Mouse (Mus musculus) forebrain, embryonic 15.5 days (tissue): ENCODE results near the gene Hspa2. TPM values are rescaled to one million over a fixed set of nuclear protein-coding genes. Genes with fewer than 3 reads are reported as not detected.
A peak's percentile ranks its signal among the peaks of the same experiment; 100 is the strongest.

Source experiments
- ATAC-seq: fragments of 200-750 bp; cut with Nextera tagmentation; replicated peaks from 2 replicates; pipeline ENCODE4 v1.8.0; 2017; ENCODE audit warnings: mild to moderate bottlenecking, moderate TSS enrichment, moderate library complexity
- H3K27ac ChIP-seq: fragments of 300-500 bp; sonication (generic); replicated peaks from 2 replicates; pipeline ENCODE4 v1.5.1; 2015; ENCODE audit warnings: mild to moderate bottlenecking, inconsistent platforms
- H3K27me3 ChIP-seq: fragments of 300-500 bp; sonication (generic); 2 replicates; pipeline ENCODE4 v1.6.1; 2015; ENCODE audit warnings: inconsistent platforms
- H3K36me3 ChIP-seq: fragments of 300-500 bp; sonication (generic); 2 replicates; pipeline ENCODE4 v1.6.1; 2015; ENCODE audit warnings: mild to moderate bottlenecking, inconsistent platforms
- H3K4me1 ChIP-seq: fragments of 300-500 bp; sonication (generic); 2 replicates; pipeline ENCODE4 v1.6.1; 2015; ENCODE audit warnings: inconsistent platforms
- H3K4me2 ChIP-seq: fragments of 300-500 bp; sonication (generic); replicated peaks from 2 replicates; pipeline ENCODE4 v1.6.1; 2015; ENCODE audit warnings: mild to moderate bottlenecking, inconsistent platforms
- H3K4me3 ChIP-seq: fragments of 300-500 bp; sonication (generic); 2 replicates; pipeline ENCODE4 v1.5.1; 2015; ENCODE audit warnings: mild to moderate bottlenecking, inconsistent platforms
- H3K9ac ChIP-seq: fragments of 300-500 bp; sonication (generic); replicated peaks from 2 replicates; pipeline ENCODE4 v1.6.1; 2015; ENCODE audit warnings: mild to moderate bottlenecking, inconsistent platforms
- H3K9me3 ChIP-seq: fragments of 300-500 bp; sonication (generic); 2 replicates; pipeline ENCODE4 v1.6.1; 2016; ENCODE audit warnings: inconsistent platforms
- WGBS: fragments of 180-500 bp; shearing (Covaris S2); methylation state at CpG from one replicate; pipeline ENCODE4 v1.1.7; 2015; ENCODE audit warnings: mixed read lengths; 5-methylcytosine and 5-hydroxymethylcytosine counted together
- polyA plus RNA-seq: library from polyadenylated mRNA; unstranded; fragments of >200 nt; fragmentation: Nextera tagmentation; extraction: Ambion mirVana; gene quantifications from 2 replicates; pipeline ENCODE4 v1.2.1, GENCODE M21; 2015

The Hspa2 gene
- polyA plus RNA-seq, 1 experiment from 2014 or later = 5.7 TPM

- WGBS = 57% methylated on average over 11 of the region's 11 CpGs
- ATAC-seq = no peak; the same call in 1 of the 2 replicates
- Histone ChIP-seq H3K4me1 (peaks cover 5% of the 10 kb centered on the region; the same call in 1 of the 2 replicates), H3K36me3 (peaks cover 18% of the 10 kb centered on the region), H3K4me3 (no peak overlapping the region), H3K9me3 (no peaks in the 10 kb centered on the region), H3K4me2 (no peak overlapping the region), H3K27ac (no peak overlapping the region), H3K27me3 (no peaks in the 10 kb centered on the region), H3K9ac (no peak overlapping the region)
These were observed 15.2 kb upstream of the Hspa2 start for GRCm38 (mm10) chr12:76388794-76389193.

DNA sequence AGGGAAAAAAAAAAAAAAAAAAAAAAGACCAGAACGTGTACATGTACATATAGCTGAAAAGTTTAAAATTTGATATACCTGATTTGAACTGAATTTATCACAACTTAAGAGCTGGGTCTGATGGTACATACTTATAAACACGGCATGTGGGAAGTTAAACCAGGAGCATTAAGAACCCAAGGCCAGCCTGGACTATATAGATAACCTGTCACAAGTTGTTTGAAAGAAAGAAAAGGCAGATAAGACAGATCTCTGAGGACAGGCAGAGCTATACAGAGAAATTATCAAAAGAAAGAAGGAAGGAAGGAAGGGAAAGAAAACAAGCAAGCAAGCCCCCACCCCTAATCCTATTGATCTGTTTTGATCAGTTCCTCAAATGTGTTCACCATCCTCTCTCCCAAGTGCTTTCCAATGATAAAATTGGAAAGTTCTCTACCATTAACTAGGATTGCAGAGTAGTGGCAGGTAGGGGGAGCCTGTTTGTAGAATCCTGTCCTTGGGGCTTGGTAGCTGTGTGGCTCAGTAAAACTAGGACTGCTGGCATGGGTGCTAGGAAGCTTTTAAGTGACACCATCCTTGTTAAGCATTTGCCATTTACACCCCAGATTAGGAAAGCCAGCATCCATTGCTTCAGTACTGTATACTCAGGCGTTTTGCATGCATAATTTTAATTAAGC, 12.2 kb upstream of the Hspa2 start:
- WGBS = 78% methylated on average over 3 of the region's 3 CpGs

DNA sequence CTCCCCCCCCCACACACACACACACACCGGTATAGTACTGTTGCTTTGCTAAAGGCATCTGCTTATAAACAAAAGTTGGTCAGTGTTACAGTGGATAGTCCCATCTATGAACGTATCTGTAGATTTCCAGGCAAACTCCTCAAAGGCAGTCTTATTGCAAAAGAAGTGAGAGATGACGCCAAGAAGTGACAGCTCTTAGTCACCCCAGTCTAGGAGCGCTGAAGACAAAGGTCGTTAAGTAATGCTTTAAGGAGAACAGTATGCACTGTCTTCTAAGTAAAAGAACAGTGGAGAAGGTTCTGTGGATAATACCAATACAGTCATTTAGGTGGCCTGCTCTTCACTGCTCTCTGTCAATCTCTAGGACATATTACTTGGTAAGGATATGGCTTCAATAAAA, 11.0 kb upstream of the Hspa2 start:
- Histone ChIP-seq H3K27ac (no peak overlapping the region), H3K9ac (no peak overlapping the region), H3K27me3 (no peaks in the 10 kb centered on the region), H3K4me2 (no peak overlapping the region), H3K9me3 (no peaks in the 10 kb centered on the region), H3K36me3 (no peaks in the 10 kb centered on the region), H3K4me1 (peaks cover 5% of the 10 kb centered on the region; the same call in 1 of the 2 replicates), H3K4me3 (no peak overlapping the region)
- ATAC-seq = no peak
- 78% methylated on average over 5 of the region's 5 CpGs for WGBS

More for the DNA sequence above, 12.2 kb upstream of the Hspa2 start:
- no peaks in the 10 kb centered on the region for H3K9me3 ChIP-seq
- H3K27ac ChIP-seq = no peak overlapping the region
- H3K4me2 ChIP-seq = no peak overlapping the region
- H3K36me3 ChIP-seq = peaks cover 3% of the 10 kb centered on the region; the same call in 1 of the 2 replicates
- H3K9ac ChIP-seq = no peak overlapping the region
- no peaks in the 10 kb centered on the region for H3K27me3 ChIP-seq
- ATAC-seq = no peak
- no peak overlapping the region for H3K4me3 ChIP-seq
- peaks cover 5% of the 10 kb centered on the region; the same call in 1 of the 2 replicates for H3K4me1 ChIP-seq

DNA sequence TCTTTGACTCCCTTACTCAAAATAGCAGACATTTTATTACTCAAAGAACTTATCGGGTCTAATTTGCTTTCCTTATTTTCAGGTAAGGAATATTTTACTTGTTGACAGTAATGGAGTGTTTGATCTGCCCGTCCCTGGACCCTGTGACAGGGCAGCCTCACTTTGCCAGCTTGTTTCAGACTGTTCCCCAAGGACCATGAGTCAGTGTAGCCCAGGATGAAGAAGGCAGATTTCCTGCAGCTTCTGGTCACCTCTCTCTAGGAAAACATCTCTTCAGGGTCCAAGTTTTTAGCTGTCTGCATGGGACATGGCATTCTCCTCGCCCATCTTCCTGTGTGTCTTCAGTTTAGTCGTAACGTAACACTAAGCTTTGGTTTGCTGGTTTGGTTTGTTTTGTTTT, 6.7 kb upstream of the Hspa2 start:
- Histone ChIP-seq H3K27me3 (peaks cover 3% of the 10 kb centered on the region; the same call in 1 of the 2 replicates), H3K9me3 (no peaks in the 10 kb centered on the region), H3K36me3 (no peaks in the 10 kb centered on the region), H3K27ac (no peak overlapping the region), H3K9ac (no peak overlapping the region), H3K4me2 (no peak overlapping the region), H3K4me1 (no peaks in the 10 kb centered on the region), H3K4me3 (no peak overlapping the region)
- ATAC-seq = no peak
- WGBS = 88% methylated on average over 5 of the region's 5 CpGs

DNA sequence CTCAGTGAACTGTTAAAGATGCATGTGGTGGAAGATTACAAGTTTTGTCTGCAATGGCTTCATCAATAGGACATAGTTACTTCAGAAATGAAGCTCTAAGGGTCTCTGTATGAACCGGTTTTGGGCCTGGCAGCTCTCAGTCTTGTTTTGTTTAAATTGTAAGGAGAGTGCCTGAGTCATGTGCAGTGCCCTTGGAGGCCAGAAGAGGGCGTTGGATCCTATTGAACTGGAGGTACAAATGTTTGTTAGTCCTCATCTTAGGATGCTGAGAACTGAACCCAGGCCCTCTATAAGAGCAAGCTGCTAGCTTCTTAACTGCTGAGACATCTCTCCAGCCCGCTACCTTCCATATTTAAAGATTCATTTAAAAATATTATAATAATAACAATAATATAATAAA, 2.3 kb upstream of the Hspa2 start:
- Histone ChIP-seq H3K27ac (no peak overlapping the region), H3K9ac (no peak overlapping the region), H3K36me3 (no peaks in the 10 kb centered on the region), H3K4me2 (no peak overlapping the region), H3K4me1 (peaks cover 27% of the 10 kb centered on the region), H3K4me3 (no peak overlapping the region), H3K27me3 (peaks cover 30% of the 10 kb centered on the region), H3K9me3 (no peaks in the 10 kb centered on the region)
- 56% methylated on average over 3 of the region's 3 CpGs for WGBS
- ATAC-seq = no peak

DNA sequence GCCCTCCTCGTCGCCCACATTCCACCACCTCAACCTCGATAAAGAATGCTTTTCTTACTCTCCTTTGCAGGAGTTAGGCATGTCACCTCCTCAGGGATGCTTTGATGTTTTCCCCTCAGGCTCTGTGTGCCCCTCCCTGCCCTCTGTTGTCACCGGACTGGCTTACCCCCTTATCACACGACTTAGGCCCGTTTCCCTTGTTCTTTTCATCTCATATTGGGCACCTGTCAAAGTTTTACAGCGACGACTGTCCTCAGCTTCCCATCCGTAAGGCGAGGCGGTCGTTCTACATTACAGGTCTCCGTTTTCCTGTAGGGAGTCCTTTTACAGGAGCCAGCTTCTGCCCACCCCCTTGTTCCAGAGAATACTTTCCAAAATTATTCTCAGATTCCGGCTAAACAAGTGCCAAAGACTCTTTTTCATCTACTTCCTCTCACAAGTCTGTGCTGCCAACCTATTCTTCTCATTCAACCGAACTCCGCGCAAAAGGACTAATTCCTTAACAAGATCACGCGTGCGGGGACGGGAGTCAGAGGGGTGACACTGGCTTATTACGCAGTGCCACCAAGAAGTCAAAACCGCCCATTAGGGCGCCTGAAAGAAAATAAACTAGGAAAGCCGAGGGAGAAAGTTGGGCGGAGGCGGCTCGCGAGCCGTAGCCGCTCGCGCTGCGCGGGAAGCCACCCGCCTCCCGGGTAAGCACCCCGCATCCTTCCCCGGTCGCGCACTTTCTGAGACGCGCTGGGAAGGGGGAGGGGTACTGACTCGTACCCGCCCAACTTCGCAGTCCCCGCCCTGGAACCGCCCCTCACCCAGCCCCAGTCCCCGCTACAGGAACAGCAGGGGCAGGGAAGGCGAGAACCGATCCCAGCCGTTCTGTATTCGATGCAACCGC, 738 bp upstream of the Hspa2 start:
- ATAC-seq = peak; percentile 93
- H3K9ac ChIP-seq = peak overlapping the region; percentile 68
- no peaks in the 10 kb centered on the region for H3K36me3 ChIP-seq
- peaks cover 42% of the 10 kb centered on the region for H3K27me3 ChIP-seq
- peaks cover 27% of the 10 kb centered on the region for H3K4me1 ChIP-seq
- H3K4me2 ChIP-seq = peak overlapping the region; percentile 75
- WGBS = under 1% methylated on average over 54 of the region's 54 CpGs
- H3K27ac ChIP-seq = peak overlapping the region; percentile 92
- peak overlapping the region; percentile 71 for H3K4me3 ChIP-seq
- H3K9me3 ChIP-seq = no peaks in the 10 kb centered on the region

- no peak for ATAC-seq
These were observed 833 bp downstream of the Hspa2 start for GRCm38 (mm10) chr12:76404836-76405182.

DNA sequence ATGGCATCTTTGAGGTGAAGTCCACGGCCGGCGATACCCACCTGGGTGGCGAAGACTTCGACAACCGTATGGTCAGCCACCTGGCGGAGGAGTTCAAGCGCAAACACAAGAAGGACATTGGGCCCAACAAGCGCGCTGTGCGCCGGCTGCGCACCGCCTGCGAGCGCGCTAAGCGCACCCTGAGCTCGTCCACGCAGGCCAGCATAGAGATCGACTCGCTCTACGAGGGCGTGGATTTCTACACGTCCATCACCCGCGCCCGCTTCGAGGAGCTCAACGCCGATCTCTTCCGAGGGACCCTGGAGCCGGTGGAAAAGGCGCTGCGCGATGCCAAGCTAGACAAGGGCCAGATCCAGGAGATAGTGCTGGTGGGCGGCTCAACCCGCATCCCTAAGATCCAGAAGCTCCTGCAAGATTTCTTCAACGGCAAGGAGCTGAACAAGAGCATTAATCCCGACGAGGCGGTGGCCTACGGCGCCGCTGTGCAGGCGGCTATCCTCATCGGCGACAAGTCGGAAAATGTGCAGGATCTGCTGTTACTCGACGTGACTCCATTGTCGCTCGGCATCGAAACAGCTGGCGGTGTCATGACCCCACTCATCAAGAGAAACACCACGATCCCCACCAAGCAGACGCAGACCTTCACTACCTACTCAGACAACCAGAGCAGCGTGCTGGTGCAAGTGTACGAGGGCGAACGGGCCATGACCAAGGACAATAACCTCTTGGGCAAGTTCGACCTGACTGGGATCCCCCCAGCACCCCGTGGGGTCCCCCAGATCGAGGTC, 1.4 kb downstream of the Hspa2 start:
- WGBS = 3% methylated on average over 64 of the region's 64 CpGs
- Histone ChIP-seq H3K27me3 (peaks cover 46% of the 10 kb centered on the region), H3K4me3 (peak overlapping the region; percentile 71), H3K4me1 (peaks cover 27% of the 10 kb centered on the region), H3K36me3 (no peaks in the 10 kb centered on the region), H3K9me3 (no peaks in the 10 kb centered on the region), H3K9ac (no peak overlapping the region), H3K4me2 (peak overlapping the region; percentile 75), H3K27ac (no peak overlapping the region)
- no peak for ATAC-seq

More at GRCm38 (mm10) chr12:76404836-76405182, 833 bp downstream of the Hspa2 start:
- Histone ChIP-seq H3K4me2 (peak overlapping the region; percentile 75), H3K9me3 (no peaks in the 10 kb centered on the region), H3K9ac (0 out of 2 replicates have a peak overlapping the region, but pooled peaks have one; percentile 8), H3K27ac (no peak overlapping the region), H3K36me3 (no peaks in the 10 kb centered on the region), H3K27me3 (peaks cover 46% of the 10 kb centered on the region), H3K4me3 (peak overlapping the region; percentile 71), H3K4me1 (peaks cover 27% of the 10 kb centered on the region)
- WGBS = 7% methylated on average over 20 of the region's 20 CpGs

- H3K4me1 ChIP-seq = peaks cover 27% of the 10 kb centered on the region
- no peak overlapping the region for H3K27ac ChIP-seq
- ATAC-seq = no peak
- peak overlapping the region; percentile 75 for H3K4me2 ChIP-seq
- peak overlapping the region; percentile 71 for H3K4me3 ChIP-seq
- H3K36me3 ChIP-seq = no peaks in the 10 kb centered on the region
- no peaks in the 10 kb centered on the region for H3K9me3 ChIP-seq
- 3% methylated on average over 23 of the region's 23 CpGs for WGBS
- H3K9ac ChIP-seq = no peak overlapping the region
- H3K27me3 ChIP-seq = peaks cover 46% of the 10 kb centered on the region
These were observed 2.0 kb downstream of the Hspa2 start for GRCm38 (mm10) chr12:76405971-76406370.

DNA sequence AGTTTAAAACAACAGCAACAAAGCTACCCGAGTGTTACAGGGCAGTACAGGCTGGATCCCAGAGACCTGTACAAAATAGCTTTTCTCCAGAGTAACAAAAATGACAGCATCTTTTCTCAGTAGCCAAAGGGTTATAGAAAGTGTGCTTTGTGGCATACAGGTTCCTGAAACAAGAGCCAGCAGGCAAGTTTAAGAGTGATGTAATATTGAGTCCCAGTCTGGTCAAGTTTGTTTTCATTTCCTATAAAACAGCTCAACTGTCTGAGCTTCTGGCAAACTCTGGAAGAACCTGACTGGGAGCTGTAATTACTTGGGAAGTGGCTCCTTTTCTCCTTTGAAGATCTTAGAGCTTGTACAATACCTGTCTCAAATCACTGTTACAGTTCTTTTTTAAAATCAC, 3.2 kb downstream of the Hspa2 start:
- Histone ChIP-seq H3K4me3 (no peak overlapping the region), H3K9ac (no peak overlapping the region), H3K4me2 (no peak overlapping the region), H3K36me3 (no peaks in the 10 kb centered on the region), H3K9me3 (no peaks in the 10 kb centered on the region), H3K4me1 (peaks cover 27% of the 10 kb centered on the region), H3K27me3 (peaks cover 44% of the 10 kb centered on the region), H3K27ac (no peak overlapping the region)
- ATAC-seq = no peak
- WGBS = 27% methylated on average over 1 of the region's 1 CpGs

GRCm38 (mm10) chr12:76409166-76409565, 5.2 kb downstream of the Hspa2 start:
- Histone ChIP-seq H3K4me2 (no peak overlapping the region), H3K36me3 (no peaks in the 10 kb centered on the region), H3K27ac (no peak overlapping the region), H3K9ac (no peak overlapping the region), H3K27me3 (peaks cover 36% of the 10 kb centered on the region), H3K4me1 (peaks cover 20% of the 10 kb centered on the region), H3K4me3 (no peak overlapping the region), H3K9me3 (no peaks in the 10 kb centered on the region)
- no peak for ATAC-seq
- WGBS = 78% methylated on average over 4 of the region's 4 CpGs
